Mouse (Mus musculus) adrenal gland, postnatal 25 days (tissue): ENCODE results near the gene Nxnl2. TPM values are rescaled to one million over a fixed set of nuclear protein-coding genes. Genes with fewer than 3 reads are reported as not detected.
"Not testable (repeated sequence)": the region's sequence is repeated elsewhere in the genome, so short reads cannot be mapped to it uniquely, and the experiment has no call there.

Source experiments
- DNase-seq: peaks from one replicate; pipeline ENCODE4 v3.0.0; 2021; ENCODE audit warnings: mixed read lengths
- total RNA-seq: library from RNA; stranded (reverse); gene quantifications from 2 replicates; pipeline ENCODE4 v1.2.3, GENCODE M21; 2021

Gene Nxnl2
- total RNA-seq, 1 experiment from 2014 or later, result 0.30 TPM

GRCm38 (mm10) chr13:51179362-51179761 lies 8.5 kb downstream of the Nxnl2 start:
- no peak for DNase-seq

- DNase-seq, result no peak
Observed at GRCm38 (mm10) chr13:51182236-51182635, 11.4 kb downstream of the Nxnl2 start.

DNA sequence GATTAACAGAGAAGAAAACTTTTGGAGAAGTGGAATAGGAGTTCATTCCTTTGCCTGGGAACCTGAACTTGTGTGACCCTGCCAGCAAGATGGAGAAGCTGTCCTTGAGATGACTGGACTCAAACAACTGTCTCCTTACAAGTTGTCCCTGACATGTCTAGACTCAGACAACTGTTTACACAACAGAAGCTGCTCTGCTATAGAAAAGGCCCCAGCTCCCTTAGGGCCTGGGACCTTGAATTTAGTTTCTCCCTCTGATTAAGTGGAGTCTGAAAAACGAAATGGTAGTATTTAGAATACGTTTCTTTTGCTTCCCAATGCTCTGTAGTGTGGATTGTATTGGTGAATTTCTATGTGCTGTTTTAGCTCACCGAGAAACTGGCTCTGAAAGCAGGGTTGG lies 14.1 kb downstream of the Nxnl2 start:
- DNase-seq, result no peak

DNA sequence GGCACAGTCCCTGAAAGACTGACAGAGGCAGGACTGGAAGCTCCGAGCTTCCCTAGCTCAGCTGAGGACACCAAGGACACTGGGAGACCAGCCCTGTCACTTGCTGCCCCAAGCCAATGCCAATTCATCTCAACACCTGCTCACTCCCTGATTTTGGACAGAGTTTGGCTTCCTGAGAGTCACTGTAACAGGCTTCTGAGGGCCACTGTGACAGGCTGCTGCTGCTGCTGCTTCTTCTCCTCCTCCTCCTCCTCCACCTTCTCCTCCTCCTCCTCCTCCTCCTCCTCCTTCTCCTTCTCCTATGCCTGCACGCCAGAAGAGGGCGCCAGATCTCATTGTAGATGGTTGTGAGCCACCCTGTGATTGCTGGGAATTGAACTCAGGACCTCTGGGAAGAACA lies 19.5 kb downstream of the Nxnl2 start:
- no peak for DNase-seq

DNA sequence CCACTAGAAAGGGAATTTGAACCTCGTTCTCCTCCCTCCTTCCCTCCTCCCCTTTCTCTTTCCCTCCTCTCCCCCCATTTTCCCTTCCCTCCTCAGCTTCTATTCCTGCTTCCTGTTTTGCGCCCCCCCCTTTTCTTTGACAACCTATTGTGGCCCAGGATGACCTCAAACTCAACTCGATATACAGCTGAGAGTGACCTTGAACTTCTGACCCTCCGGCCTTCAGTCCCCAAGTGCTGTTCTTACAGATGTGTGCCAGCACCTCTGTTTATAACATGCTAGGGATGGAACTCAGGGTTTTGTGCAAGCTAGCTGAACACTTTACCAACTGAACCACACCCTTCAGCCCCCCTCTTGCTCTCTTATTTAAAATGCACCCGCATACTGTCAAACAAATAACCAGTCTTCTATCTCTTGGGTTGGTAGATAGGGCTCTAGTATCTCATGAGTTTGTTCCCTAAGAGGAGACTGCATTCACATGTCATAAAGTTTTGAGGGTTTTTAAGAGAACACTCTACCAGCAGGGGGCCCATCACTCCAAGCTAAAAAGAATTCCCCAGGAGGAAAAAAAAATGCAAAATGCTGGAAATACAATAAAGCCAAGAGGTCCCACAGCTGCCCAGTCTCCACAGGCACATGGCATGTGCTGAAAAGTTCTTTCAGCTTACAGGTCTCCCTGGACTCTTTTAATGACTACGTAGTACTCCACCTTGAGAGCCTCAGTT lies 20.8 kb downstream of the Nxnl2 start:
- DNase-seq, result peak; percentile 31

DNA sequence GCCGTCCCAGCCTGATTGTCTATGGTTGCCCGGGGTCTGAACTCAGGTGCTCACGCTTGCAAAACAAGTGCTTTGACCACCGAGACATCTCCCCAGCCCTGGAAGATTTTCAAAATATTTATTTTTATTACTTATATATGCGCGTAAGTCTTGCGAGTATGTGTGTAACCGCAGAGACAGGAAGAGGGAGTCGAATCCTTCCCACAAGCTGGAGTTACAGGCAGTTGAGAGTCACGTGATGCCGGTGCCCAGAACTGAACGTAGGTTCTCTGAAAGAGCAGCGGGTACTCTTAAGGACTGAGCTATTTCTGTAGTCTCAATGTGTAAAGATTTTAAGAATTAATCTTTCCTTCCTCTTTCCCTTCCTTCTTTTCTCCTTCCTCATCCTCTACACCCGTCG lies 23.1 kb downstream of the Nxnl2 start:
- no peak for DNase-seq

DNA sequence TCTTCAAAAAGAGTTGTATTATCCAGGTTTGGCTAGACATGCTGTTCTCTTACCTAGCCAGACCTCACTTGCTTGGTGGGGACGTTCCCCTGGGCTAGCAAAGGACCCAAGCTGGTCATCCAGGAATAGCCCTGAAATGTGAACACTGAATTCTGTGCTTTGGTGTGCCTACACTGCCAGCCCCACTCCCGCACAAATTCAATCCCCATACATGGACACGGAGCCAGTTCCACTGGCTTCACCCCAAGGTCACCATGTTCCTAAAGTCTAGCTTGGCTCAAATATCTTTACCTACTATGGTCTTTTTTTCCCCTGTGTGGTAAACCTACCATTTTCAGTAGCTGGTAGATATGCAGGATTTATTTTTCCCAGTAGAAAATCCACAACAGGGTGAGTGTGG lies 26.9 kb downstream of the Nxnl2 start:
- no peak for DNase-seq

DNA sequence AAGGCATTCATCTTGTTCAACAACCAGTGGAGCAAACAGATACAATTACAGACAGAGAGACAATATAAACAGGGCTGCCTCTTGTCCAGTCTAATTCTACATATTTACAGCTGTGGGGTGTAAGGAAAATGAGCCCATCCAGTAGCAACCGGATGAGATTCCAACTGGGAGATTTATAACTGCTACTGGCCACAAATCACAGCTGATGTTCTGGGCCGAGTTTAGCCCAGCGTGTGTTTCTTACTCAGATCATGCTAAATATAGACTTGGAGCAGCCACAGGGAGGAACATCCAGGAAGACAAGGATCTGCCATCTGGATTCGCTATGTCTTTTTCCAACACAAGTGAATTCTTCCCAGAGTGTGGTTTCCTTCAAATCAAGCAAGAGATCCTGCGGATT lies 27.4 kb downstream of the Nxnl2 start:
- no peak for DNase-seq

DNA sequence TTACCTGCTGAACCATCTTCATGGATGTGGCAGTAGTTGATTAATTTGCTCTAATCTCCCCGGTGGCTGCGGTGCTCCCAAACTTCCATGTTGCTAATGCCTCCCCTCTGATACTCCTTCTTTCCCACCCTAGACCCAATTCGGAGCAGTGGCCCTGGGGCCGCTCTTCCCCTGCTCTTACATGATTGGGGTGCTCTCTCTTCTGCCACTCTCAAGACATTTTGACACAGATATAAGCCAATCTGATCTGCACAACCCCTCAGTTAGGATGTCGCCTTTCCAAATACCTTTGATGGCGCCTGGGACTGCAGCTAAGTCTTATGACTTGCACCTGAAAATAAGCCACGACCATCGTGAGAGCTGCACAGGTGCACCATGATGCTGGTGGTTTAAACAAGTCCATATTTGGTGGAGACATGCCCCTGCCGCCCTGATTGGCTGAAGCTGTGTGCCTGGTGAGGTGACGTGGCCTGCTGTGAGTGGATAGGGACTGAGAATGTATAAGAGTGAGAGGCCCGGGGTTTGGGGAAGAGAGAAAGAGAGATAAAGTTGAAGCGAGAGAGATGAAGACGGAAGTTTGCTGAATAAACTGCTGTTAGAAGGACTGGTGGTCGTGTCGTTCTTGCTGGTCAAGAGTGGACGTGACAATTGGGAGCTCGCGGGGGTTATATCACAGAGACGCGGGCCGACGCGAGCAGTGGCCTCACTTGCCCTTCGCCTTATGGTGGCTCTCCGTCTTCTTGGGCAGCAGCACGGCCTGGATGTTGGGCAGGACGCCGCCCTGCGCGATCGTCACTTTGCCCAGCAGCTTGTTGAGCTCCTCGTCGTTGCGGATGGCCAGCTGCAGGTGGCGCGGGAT lies 31.4 kb downstream of the Nxnl2 start:
- DNase-seq, result not testable (repeated sequence)

DNA sequence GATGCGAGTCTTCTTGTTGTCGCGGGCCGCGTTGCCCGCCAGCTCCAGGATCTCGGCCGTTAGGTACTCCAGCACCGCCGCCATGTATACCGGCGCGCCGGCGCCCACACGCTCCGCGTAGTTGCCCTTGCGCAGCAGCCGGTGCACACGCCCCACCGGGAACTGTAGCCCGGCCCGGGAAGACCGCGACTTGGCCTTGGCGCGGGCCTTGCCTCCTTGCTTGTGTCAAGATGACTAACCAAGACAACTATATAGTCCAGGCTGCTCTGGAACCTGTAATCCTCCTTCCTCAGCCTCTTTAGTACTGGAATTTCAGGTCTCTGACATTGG lies 32.0 kb downstream of the Nxnl2 start:
- peak; percentile 35 for DNase-seq

GRCm38 (mm10) chr13:51203467-51203866 lies 32.6 kb downstream of the Nxnl2 start:
- no peak for DNase-seq

DNA sequence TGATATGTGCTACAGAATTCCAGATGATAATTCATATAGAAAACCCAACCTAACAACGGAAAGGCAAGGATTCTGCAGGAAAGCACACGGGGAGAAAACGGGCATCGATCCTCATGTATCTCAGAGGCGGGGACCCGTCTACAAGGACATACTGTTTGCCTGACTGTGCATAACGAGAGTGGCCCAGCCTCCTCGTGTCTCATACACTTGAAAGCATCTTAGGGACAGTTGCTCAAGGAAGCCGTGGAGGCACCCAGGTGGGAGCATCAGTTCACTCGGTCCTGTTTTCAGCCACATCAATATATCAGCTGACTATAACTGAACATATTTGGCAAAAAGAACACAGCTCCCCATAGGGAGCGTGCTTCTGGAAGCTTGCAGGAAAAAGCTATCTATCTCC lies 33.3 kb downstream of the Nxnl2 start:
- not testable (repeated sequence) for DNase-seq

DNA sequence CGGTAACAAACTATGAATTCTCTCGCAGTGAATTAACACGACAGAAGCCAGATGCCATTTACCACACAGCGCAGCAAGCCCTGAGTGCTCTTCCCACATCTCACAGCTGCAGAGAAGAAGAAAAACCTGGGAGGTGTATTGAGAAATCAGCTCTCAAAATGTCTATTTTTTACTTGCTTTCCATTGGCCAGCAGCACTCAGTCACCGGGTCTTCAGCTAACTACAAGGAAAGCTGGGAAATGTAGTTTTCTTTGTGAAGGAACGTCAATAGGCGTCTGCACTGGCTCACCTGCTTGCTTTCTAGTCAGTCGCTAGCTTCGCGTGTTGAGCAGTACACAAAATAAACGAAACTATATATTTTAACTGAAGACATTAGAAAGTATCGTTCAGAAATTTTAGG lies 37.1 kb downstream of the Nxnl2 start:
- DNase-seq, result no peak

- no peak for DNase-seq
Observed at GRCm38 (mm10) chr13:51208378-51209100, 37.7 kb downstream of the Nxnl2 start.

GRCm38 (mm10) chr13:51210639-51211038 lies 39.8 kb downstream of the Nxnl2 start:
- DNase-seq, result no peak

GRCm38 (mm10) chr13:51214746-51215145 lies 43.9 kb downstream of the Nxnl2 start:
- no peak for DNase-seq

- no peak for DNase-seq
Observed at GRCm38 (mm10) chr13:51220897-51221296, 50.1 kb downstream of the Nxnl2 start.

DNA sequence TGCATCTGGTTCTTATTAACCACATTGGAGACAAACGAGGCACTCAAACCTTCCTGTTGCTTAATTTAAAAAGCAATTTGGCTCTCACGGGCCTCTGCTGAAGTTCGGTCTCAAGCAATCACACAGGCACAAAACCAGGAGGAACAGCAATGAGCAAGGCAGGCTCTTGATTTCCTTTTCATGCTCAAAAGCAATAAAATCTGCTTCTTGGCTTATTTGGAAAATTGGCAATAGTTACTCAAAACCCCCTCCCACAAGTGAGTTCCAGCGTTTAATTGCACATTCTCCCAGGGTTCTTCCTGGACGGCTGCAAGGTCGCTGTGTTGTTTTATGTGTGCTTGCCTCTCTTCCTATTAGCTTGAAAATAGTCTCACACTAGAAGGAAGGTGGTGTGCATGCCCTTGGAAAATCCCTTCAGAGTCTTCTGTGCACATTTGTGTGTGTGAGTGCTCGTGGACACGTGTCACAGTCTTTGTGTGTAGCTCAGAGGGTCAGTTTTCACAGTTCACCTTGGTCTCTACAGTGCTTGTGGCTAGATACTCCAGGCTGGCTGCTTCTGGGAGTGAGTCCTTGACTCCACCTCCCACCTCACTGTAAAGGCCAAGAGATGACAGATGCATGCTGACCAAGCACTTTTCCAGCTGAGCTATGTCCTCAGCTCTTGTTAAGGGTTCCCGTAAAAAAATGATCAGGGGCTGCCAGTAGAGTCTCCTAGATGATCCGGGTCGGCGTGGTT lies 50.8 kb downstream of the Nxnl2 start:
- peak; percentile 7 for DNase-seq
